Mouse (Mus musculus): Measurements from ENCODE around the gene Fras1. TPM values are rescaled to one million over a fixed set of nuclear protein-coding genes. Genes with fewer than 3 reads are reported as not detected.

The Fras1 gene
- polyA plus RNA-seq, 1 experiment from 2014 or later = 7.0 TPM

DNA sequence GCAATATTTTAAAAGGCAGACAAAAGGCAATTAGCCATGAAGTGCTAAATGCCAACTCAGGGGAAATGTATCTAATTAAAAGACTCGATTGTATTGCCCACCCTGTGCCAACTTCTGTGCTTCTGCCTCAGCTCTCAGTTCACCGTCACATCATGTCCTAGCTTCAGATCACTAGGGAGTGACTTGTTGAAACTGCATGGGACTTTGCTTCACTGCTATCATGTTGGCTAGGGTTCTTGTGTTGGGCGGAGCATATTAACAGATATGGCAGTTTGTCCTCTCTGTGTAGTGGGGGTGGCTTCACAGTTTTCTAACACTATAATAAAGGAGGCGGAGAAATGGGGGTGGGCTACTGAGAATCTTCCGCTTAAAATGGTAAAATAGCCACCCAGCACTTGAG is 172.2 kb downstream of the Fras1 start:
- Histone ChIP-seq H3K4me2 (no peak overlapping the region), H3K27me3 (no peaks in the 10 kb centered on the region), H3K4me3 (no peak overlapping the region), H3K36me3 (no peaks in the 10 kb centered on the region), H3K4me1 (replicated peaks) (no peaks in the 10 kb centered on the region), H3K9me3 (no peaks in the 10 kb centered on the region), H3K9ac (no peak overlapping the region), H3K27ac (no peak overlapping the region)
- WGBS = 87% methylated on average over 5 of the region's 5 CpGs
- ATAC-seq (ENCODE audit: low FRiP score) = no peak

DNA sequence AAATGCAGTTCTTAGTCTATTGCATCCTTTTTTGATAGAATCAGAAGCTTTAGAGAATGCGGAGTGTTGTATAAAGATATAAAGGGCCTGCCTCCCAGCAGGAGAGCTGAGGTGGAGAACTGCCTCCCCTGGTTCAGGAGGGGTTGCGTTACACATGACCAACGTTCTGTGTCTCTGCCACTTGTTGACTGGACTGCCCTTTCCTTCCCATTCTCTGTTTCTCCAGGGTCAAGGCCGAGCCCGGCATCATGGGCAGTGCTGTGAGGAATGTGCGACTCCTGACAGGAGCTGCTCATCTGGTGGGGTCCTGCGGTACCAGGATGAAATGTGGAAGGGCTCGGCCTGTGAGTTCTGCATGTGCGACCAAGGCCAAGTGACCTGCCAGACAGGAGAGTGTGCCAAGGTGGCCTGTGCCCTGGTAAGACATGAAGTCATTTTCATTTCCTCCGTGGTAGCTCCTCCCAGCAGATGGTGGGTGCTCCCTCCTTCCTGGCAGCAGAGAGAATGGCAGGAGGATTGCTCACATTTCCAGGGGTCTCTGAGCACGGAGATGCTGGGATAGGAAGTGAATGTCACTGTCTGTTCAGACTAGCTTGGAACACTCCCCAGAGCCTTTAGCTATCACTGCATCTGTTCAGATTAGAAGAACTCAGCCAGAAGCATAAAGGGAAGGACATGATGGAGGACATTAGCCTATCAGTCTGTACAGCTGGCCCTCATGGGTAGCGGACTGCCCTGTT is 181.4 kb downstream of the Fras1 start:
- H3K27me3 ChIP-seq = no peaks in the 10 kb centered on the region
- no peak overlapping the region for H3K4me3 ChIP-seq
- no peak overlapping the region for H3K9ac ChIP-seq
- H3K4me2 ChIP-seq = no peak overlapping the region
- ATAC-seq (ENCODE audit: low FRiP score) = no peak
- no peaks in the 10 kb centered on the region for H3K9me3 ChIP-seq
- no peaks in the 10 kb centered on the region for H3K36me3 ChIP-seq
- 86% methylated on average over 12 of the region's 12 CpGs for WGBS
- H3K4me1 ChIP-seq (replicated peaks) = peaks cover 7% of the 10 kb centered on the region
- H3K27ac ChIP-seq = no peak overlapping the region

DNA sequence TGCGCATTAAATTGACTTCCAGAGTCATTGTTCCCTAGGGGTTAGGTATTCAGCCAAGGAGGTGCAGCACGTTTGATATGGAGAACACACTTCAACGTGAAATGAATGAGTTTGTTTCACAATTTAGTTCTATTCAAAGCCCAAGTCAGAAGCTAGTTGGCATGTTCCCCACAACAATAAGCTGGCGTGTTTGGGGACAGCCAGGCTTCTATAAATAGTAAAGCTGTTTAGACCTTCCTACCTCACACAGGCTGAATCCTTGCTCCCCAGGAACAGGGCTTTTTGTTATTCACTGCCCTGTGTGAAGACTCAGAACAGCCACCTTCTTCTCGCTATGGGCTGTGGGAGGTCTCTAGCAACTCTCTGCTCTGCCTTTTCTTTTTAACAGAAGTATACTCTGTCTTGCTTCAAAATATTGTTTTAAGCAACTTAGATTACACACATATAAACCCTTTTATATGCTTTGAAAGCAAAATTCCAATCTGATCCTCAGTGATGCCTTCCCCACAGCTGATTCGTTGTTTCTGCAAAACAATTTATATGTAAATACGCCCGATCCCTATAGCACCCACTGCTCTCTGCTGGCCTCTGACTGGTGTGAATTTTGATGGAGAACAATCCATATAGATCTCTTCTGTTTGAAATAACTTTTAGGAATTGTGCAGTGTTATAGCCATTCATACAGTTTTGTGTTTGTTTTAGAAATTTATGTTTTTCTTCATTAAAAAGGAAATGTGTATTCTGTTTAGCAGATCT is 184.5 kb downstream of the Fras1 start:
- Histone ChIP-seq H3K36me3 (no peaks in the 10 kb centered on the region), H3K9ac (no peak overlapping the region), H3K4me1 (replicated peaks) (peaks cover 7% of the 10 kb centered on the region), H3K4me2 (no peak overlapping the region), H3K4me3 (no peak overlapping the region), H3K27ac (peak overlapping the region; percentile 36; the same call in 1 of the 2 replicates), H3K27me3 (no peaks in the 10 kb centered on the region), H3K9me3 (no peaks in the 10 kb centered on the region)
- WGBS = 26% methylated on average over 8 of the region's 8 CpGs
- ATAC-seq (ENCODE audit: low FRiP score) = 0 out of 2 replicates have a peak, but pooled peaks have one; percentile 36

DNA sequence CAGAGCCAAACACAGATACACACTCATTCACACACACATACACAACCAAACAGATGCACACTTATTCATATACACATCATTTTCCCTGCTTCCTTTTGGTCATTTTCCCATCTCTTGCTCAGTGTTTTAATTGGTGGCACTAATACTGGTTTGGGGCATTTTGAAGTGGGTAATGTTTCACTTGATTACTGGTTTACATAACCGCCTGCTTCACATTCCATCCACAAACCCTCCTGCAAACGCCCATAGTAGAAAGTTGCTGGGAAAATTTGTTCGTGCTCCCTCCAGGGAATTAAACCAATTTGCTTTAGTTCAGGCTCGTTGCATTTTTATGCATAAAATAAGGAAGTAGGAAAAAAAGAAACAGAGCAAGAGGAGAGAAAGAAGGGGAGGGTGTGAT is 200.8 kb downstream of the Fras1 start:
- Histone ChIP-seq H3K9ac (no peak overlapping the region), H3K4me3 (no peak overlapping the region), H3K36me3 (no peaks in the 10 kb centered on the region), H3K9me3 (no peaks in the 10 kb centered on the region), H3K4me2 (no peak overlapping the region), H3K4me1 (replicated peaks) (no peaks in the 10 kb centered on the region), H3K27me3 (no peaks in the 10 kb centered on the region), H3K27ac (no peak overlapping the region)
- ATAC-seq (ENCODE audit: low FRiP score) = no peak
- 61% methylated on average over 4 of the region's 4 CpGs for WGBS

DNA sequence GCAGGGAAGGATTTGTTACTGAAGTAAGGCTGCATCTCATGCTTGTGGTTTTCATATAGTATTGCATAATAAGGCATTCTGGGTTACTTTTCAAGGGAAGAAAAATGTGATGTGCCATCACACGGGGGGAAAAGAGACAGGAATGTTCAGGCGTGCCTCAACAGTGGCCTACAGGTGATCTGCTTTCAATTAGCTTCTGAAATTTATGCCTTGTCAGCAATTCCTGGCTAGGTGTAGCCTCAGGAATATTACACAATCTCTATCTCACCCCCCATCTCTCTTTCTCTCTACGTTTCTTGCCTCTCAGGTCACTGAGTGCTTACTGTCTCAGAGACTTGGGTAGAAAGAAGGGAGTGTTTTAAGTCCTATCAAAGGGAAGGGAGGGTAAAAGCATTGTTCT is 204.9 kb downstream of the Fras1 start:
- Histone ChIP-seq H3K36me3 (no peaks in the 10 kb centered on the region), H3K4me1 (replicated peaks) (no peaks in the 10 kb centered on the region), H3K4me2 (no peak overlapping the region), H3K4me3 (no peak overlapping the region), H3K9me3 (no peaks in the 10 kb centered on the region), H3K9ac (no peak overlapping the region), H3K27me3 (no peaks in the 10 kb centered on the region), H3K27ac (no peak overlapping the region)
- 86% methylated on average over 3 of the region's 3 CpGs for WGBS
- ATAC-seq (ENCODE audit: low FRiP score) = no peak

- Histone ChIP-seq H3K4me1 (replicated peaks) (no peaks in the 10 kb centered on the region), H3K4me3 (no peak overlapping the region), H3K27ac (no peak overlapping the region), H3K9ac (no peak overlapping the region), H3K27me3 (no peaks in the 10 kb centered on the region), H3K9me3 (no peaks in the 10 kb centered on the region), H3K4me2 (no peak overlapping the region), H3K36me3 (no peaks in the 10 kb centered on the region)
- no peak for ATAC-seq (ENCODE audit: low FRiP score)
- 69% methylated on average over 5 of the region's 5 CpGs for WGBS
Observed at GRCm38 (mm10) chr5:96579938-96580337, 206.2 kb downstream of the Fras1 start.

GRCm38 (mm10) chr5:96584730-96585129 is 211.0 kb downstream of the Fras1 start:
- Histone ChIP-seq H3K36me3 (no peaks in the 10 kb centered on the region), H3K9ac (no peak overlapping the region), H3K27ac (no peak overlapping the region), H3K27me3 (no peaks in the 10 kb centered on the region), H3K9me3 (no peaks in the 10 kb centered on the region), H3K4me2 (no peak overlapping the region), H3K4me3 (no peak overlapping the region), H3K4me1 (replicated peaks) (no peaks in the 10 kb centered on the region)
- WGBS = 81% methylated on average over 5 of the region's 5 CpGs
- no peak for ATAC-seq (ENCODE audit: low FRiP score)

DNA sequence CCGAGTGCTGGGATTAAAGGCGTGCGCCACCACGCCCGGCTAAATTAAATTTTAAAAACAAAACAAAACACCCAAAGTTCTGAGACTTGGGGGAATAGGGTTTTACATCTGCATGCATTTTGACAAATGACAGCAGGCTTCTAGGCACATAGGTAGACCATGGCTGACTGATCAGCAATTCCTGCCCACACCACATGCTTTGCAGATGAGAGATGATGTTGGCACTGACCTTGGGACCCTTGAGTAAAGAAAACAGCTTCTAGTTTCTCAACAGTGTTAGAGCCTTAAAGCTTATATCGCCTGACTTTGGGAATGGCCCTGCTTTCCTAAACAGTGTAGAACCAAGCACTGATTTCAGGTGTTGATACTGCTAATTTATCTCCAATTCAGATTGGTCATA is 216.9 kb downstream of the Fras1 start:
- H3K9me3 ChIP-seq = no peaks in the 10 kb centered on the region
- no peaks in the 10 kb centered on the region for H3K4me1 ChIP-seq (replicated peaks)
- ATAC-seq (ENCODE audit: low FRiP score) = no peak
- no peaks in the 10 kb centered on the region for H3K36me3 ChIP-seq
- no peaks in the 10 kb centered on the region for H3K27me3 ChIP-seq
- WGBS = 96% methylated on average over 6 of the region's 6 CpGs
- no peak overlapping the region for H3K4me3 ChIP-seq
- H3K9ac ChIP-seq = no peak overlapping the region
- H3K4me2 ChIP-seq = no peak overlapping the region
- H3K27ac ChIP-seq = no peak overlapping the region

DNA sequence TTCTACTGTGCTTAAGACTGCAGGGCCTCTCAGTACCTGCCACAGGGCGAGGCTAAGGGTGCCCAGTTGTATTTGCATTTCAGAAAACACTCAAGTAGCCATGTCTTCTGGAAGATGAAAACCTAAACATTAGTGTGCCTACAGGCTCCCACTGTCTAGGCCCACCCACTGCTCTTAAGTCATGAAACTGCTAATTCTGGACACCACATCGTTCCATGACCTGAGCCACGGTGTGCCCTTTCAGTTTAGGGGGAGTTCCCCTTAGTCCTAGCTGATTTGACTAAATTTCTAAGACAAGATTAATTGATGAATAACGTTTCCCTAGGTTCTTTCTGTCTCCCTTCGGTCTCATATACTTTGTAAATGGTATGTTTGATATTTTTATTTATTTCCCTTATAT is 222.0 kb downstream of the Fras1 start:
- WGBS = 89% methylated on average over 5 of the region's 5 CpGs
- H3K4me3 ChIP-seq = no peak overlapping the region
- no peak for ATAC-seq (ENCODE audit: low FRiP score)

DNA sequence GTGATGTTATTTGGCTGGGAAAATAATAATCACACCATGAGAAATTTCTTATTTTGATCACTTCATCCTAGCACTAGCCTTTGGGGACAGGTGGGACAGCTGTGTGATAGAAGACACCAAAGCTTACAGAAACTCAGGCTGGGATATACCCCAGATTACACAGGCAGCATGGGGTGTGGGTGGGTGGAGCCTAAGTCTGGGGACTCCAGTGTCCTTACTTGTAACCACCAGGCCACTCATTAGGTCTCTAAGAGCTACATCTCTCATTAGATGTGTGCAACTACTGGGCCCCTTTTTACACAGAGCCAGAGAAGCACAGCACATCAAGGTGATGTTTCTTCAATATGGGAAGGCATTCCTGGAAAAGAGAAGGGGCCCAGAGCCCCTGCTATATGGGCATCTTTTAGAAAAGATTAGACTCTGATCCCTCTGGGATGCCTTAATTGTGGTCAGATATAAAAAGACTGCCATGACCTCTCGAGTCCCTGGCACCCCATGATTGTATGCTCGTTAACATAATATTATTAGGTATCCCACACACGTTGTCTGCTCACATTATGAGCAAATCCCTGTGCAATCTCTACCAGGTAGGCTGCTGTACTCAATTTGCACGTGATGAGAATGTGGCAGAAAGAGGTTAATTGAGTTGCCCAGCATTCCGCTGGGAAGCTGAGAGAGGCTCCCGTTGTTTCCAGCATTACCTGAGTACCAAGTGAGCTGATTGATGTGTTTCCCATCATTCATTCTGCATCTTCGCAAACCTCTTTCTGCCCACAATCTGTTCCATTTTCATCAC is 230.4 kb downstream of the Fras1 start:
- ATAC-seq (ENCODE audit: low FRiP score) = peak; percentile 73
- Histone ChIP-seq H3K36me3 (no peaks in the 10 kb centered on the region), H3K9me3 (no peaks in the 10 kb centered on the region), H3K4me2 (no peak overlapping the region), H3K4me1 (replicated peaks) (no peaks in the 10 kb centered on the region), H3K9ac (no peak overlapping the region), H3K27ac (peak overlapping the region; percentile 48; the same call in 1 of the 2 replicates), H3K4me3 (no peak overlapping the region), H3K27me3 (no peaks in the 10 kb centered on the region)
- 58% methylated on average over 7 of the region's 7 CpGs for WGBS

More for the DNA sequence above, 222.0 kb downstream of the Fras1 start:
- no peaks in the 10 kb centered on the region for H3K9me3 ChIP-seq
- no peaks in the 10 kb centered on the region for H3K27me3 ChIP-seq
- no peaks in the 10 kb centered on the region for H3K36me3 ChIP-seq
- H3K27ac ChIP-seq = no peak overlapping the region
- no peak overlapping the region for H3K9ac ChIP-seq
- no peak overlapping the region for H3K4me2 ChIP-seq
- H3K4me1 ChIP-seq (replicated peaks) = no peaks in the 10 kb centered on the region

- Histone ChIP-seq H3K27ac (no peak overlapping the region), H3K9ac (no peak overlapping the region), H3K4me2 (no peak overlapping the region), H3K36me3 (no peaks in the 10 kb centered on the region), H3K27me3 (no peaks in the 10 kb centered on the region), H3K4me1 (replicated peaks) (no peaks in the 10 kb centered on the region), H3K4me3 (no peak overlapping the region), H3K9me3 (no peaks in the 10 kb centered on the region)
- WGBS = 87% methylated on average over 5 of the region's 5 CpGs
- ATAC-seq (ENCODE audit: low FRiP score) = no peak
Observed at GRCm38 (mm10) chr5:96608036-96608435, 234.3 kb downstream of the Fras1 start.

- 76% methylated on average over 3 of the region's 3 CpGs for WGBS
- no peak overlapping the region for H3K9ac ChIP-seq
- no peaks in the 10 kb centered on the region for H3K36me3 ChIP-seq
- no peaks in the 10 kb centered on the region for H3K27me3 ChIP-seq
- H3K4me3 ChIP-seq = no peak overlapping the region
- H3K9me3 ChIP-seq = no peaks in the 10 kb centered on the region
- H3K27ac ChIP-seq = no peak overlapping the region
- no peaks in the 10 kb centered on the region for H3K4me1 ChIP-seq (replicated peaks)
- H3K4me2 ChIP-seq = no peak overlapping the region
- no peak for ATAC-seq (ENCODE audit: low FRiP score)
Observed at GRCm38 (mm10) chr5:96608581-96609280, 235.0 kb downstream of the Fras1 start.

All from hindbrain, embryonic 13.5 days (tissue).